Mouse (Mus musculus) heart, embryonic 12.5 days (tissue): Measurements from ENCODE around the gene Lrrc74b. TPM values are rescaled to one million over a fixed set of nuclear protein-coding genes. Genes with fewer than 3 reads are reported as not detected.
A peak's percentile ranks its signal among the peaks of the same experiment; 100 is the strongest.
"Not testable (repeated sequence)": the region's sequence is repeated elsewhere in the genome, so short reads cannot be mapped to it uniquely, and the experiment has no call there.

Experiments
- ATAC-seq: fragments of 200-750 bp; cut with Nextera tagmentation; 2 replicates; pipeline ENCODE4 v1.8.0; 2017; ENCODE audit warnings: moderate TSS enrichment, moderate library complexity; ENCODE audit not compliant: insufficient number of reproducible peaks, low FRiP score
- H3K27ac ChIP-seq: fragments of 300-500 bp; sonication (generic); 2 replicates; pipeline ENCODE4 v1.5.1; 2016; ENCODE audit warnings: mild to moderate bottlenecking, moderate library complexity; ENCODE audit not compliant: poor library complexity, severe bottlenecking
- H3K27me3 ChIP-seq: fragments of 300-500 bp; sonication (generic); replicated peaks from 2 replicates; pipeline ENCODE4 v1.6.1; 2016; ENCODE audit warnings: mild to moderate bottlenecking, moderate library complexity
- H3K36me3 ChIP-seq: fragments of 300-500 bp; sonication (generic); 2 replicates; pipeline ENCODE4 v1.6.1; 2016; ENCODE audit warnings: mild to moderate bottlenecking, moderate library complexity
- H3K4me1 ChIP-seq: fragments of 300-500 bp; sonication (generic); replicated peaks from 2 replicates; pipeline ENCODE4 v1.6.1; 2016; ENCODE audit warnings: mild to moderate bottlenecking
- H3K4me2 ChIP-seq: fragments of 300-500 bp; sonication (generic); 2 replicates; pipeline ENCODE4 v1.6.1; 2016; ENCODE audit warnings: mild to moderate bottlenecking, moderate library complexity
- H3K4me3 ChIP-seq: fragments of 300-500 bp; sonication (generic); 2 replicates; pipeline ENCODE4 v1.5.1; 2016; ENCODE audit warnings: mild to moderate bottlenecking
- H3K9ac ChIP-seq: fragments of 300-500 bp; sonication (generic); 2 replicates; pipeline ENCODE4 v1.6.1; 2016; ENCODE audit warnings: mild to moderate bottlenecking, moderate library complexity
- H3K9me3 ChIP-seq: fragments of 300-500 bp; sonication (generic); replicated peaks from 2 replicates; pipeline ENCODE4 v1.6.1; 2016; ENCODE audit warnings: mild to moderate bottlenecking, moderate library complexity
- WGBS: fragments of 180-500 bp; shearing (Covaris S2); methylation state at CpG from one replicate; pipeline ENCODE4 v1.1.7; 2016; 5-methylcytosine and 5-hydroxymethylcytosine counted together
- polyA plus RNA-seq: library from polyadenylated mRNA; unstranded; fragments of >200 nt; fragmentation: Nextera tagmentation; extraction: Ambion mirVana; gene quantifications from 2 replicates; pipeline ENCODE4 v1.2.1, GENCODE M21; 2016

The Lrrc74b gene
- polyA plus RNA-seq, 1 experiment from 2014 or later = 0.23 TPM

- ATAC-seq = no peak
- Histone ChIP-seq H3K4me1 (no peaks in the 10 kb centered on the region), H3K27me3 (no peaks in the 10 kb centered on the region), H3K4me2 (no peak overlapping the region), H3K36me3 (peaks cover 92% of the 10 kb centered on the region), H3K9ac (no peak overlapping the region), H3K27ac (no peak overlapping the region), H3K4me3 (no peak overlapping the region), H3K9me3 (no peaks in the 10 kb centered on the region)
- 86% methylated on average over 2 of the region's 2 CpGs for WGBS
These were observed 42.1 kb downstream of the Lrrc74b start for GRCm38 (mm10) chr16:17518910-17519309.

- Histone ChIP-seq H3K4me2 (no peak overlapping the region), H3K36me3 (peaks cover 50% of the 10 kb centered on the region), H3K9ac (no peak overlapping the region), H3K27me3 (no peaks in the 10 kb centered on the region), H3K4me3 (no peak overlapping the region), H3K9me3 (no peaks in the 10 kb centered on the region), H3K4me1 (peaks cover 14% of the 10 kb centered on the region), H3K27ac (no peak overlapping the region)
- ATAC-seq = no peak
- WGBS = 92% methylated on average over 4 of the region's 4 CpGs
These were observed 49.6 kb downstream of the Lrrc74b start for GRCm38 (mm10) chr16:17511431-17511830.

GRCm38 (mm10) chr16:17510686-17511085 lies 50.4 kb downstream of the Lrrc74b start:
- Histone ChIP-seq H3K36me3 (peaks cover 42% of the 10 kb centered on the region), H3K27ac (no peak overlapping the region), H3K4me2 (no peak overlapping the region), H3K9me3 (no peaks in the 10 kb centered on the region), H3K4me3 (no peak overlapping the region), H3K4me1 (peaks cover 14% of the 10 kb centered on the region), H3K27me3 (0 out of 2 replicates have a peak, but pooled peaks cover 2% of the 10 kb centered on the region), H3K9ac (no peak overlapping the region)
- WGBS = 54% methylated on average over 2 of the region's 2 CpGs
- no peak for ATAC-seq

- Histone ChIP-seq H3K9ac (0 out of 2 replicates have a peak overlapping the region, but pooled peaks have one; percentile 81), H3K36me3 (peaks cover 37% of the 10 kb centered on the region), H3K9me3 (no peaks in the 10 kb centered on the region), H3K27me3 (peaks cover 6% of the 10 kb centered on the region; the same call in 1 of the 2 replicates), H3K4me2 (peak overlapping the region; percentile 71; the same call in 1 of the 2 replicates), H3K27ac (no peak overlapping the region), H3K4me1 (peaks cover 14% of the 10 kb centered on the region), H3K4me3 (no peak overlapping the region)
- 96% methylated on average over 2 of the region's 2 CpGs for WGBS
- ATAC-seq = no peak
These were observed 50.9 kb downstream of the Lrrc74b start for GRCm38 (mm10) chr16:17510143-17510542.

- Histone ChIP-seq H3K9ac (peak overlapping the region; percentile 81), H3K27ac (peak overlapping the region; percentile 85), H3K4me2 (peak overlapping the region; percentile 71), H3K4me3 (peak overlapping the region; percentile 79), H3K9me3 (no peaks in the 10 kb centered on the region), H3K4me1 (peaks cover 14% of the 10 kb centered on the region), H3K27me3 (peaks cover 6% of the 10 kb centered on the region; the same call in 1 of the 2 replicates), H3K36me3 (peaks cover 32% of the 10 kb centered on the region)
- 13% methylated on average over 9 of the region's 9 CpGs for WGBS
- peak; percentile 42 for ATAC-seq
These were observed 51.8 kb downstream of the Lrrc74b start for GRCm38 (mm10) chr16:17509240-17509597.

GRCm38 (mm10) chr16:17508546-17509239 lies 52.4 kb downstream of the Lrrc74b start, which contains the start of gene Lztr1:
Gene Lztr1, plus strand, starts transcription at chr16:17508688.
- peak within 1 kb of the TSS; percentile 79 for H3K4me3 ChIP-seq
- H3K9ac ChIP-seq = peak within 1 kb of the TSS; percentile 81
- ATAC-seq = peak; percentile 94
- under 1% methylated on average over 50 of the region's 50 CpGs for WGBS
- H3K4me1 ChIP-seq = peaks cover 14% of the 10 kb centered on the region
- H3K27me3 ChIP-seq = peaks cover 10% of the 10 kb centered on the region; the same call in 1 of the 2 replicates
- peaks cover 27% of the 10 kb centered on the region for H3K36me3 ChIP-seq
- H3K9me3 ChIP-seq = no peaks in the 10 kb centered on the region
- H3K4me2 ChIP-seq = peak within 1 kb of the TSS; percentile 71
- peak within 1 kb of the TSS; percentile 85 for H3K27ac ChIP-seq

GRCm38 (mm10) chr16:17508031-17508430 lies 53.0 kb downstream of the Lrrc74b start:
- not testable (repeated sequence) for H3K9me3 ChIP-seq, ATAC-seq
- Histone ChIP-seq H3K4me1 (peaks cover 14% of the 10 kb centered on the region), H3K27ac (peak overlapping the region; percentile 85), H3K27me3 (peaks cover 16% of the 10 kb centered on the region; the same call in 1 of the 2 replicates), H3K4me3 (peak overlapping the region; percentile 79), H3K9ac (peak overlapping the region; percentile 81), H3K36me3 (peaks cover 20% of the 10 kb centered on the region), H3K4me2 (peak overlapping the region; percentile 71)
- 32% methylated on average over 3 of the region's 3 CpGs for WGBS

- no peak for ATAC-seq
- no peak overlapping the region for H3K4me2 ChIP-seq
- 79% methylated on average over 5 of the region's 5 CpGs for WGBS
These were observed 54.0 kb downstream of the Lrrc74b start for GRCm38 (mm10) chr16:17507018-17507552.

GRCm38 (mm10) chr16:17502681-17503080 lies 58.4 kb downstream of the Lrrc74b start:
- Histone ChIP-seq H3K4me2 (no peak overlapping the region), H3K36me3 (no peaks in the 10 kb centered on the region), H3K27ac (no peak overlapping the region), H3K4me3 (no peak overlapping the region), H3K9ac (no peak overlapping the region), H3K27me3 (peaks cover 16% of the 10 kb centered on the region), H3K9me3 (no peaks in the 10 kb centered on the region), H3K4me1 (peaks cover 12% of the 10 kb centered on the region)
- WGBS = 70% methylated on average over 4 of the region's 4 CpGs
- no peak for ATAC-seq

More at GRCm38 (mm10) chr16:17507018-17507552, 54.0 kb downstream of the Lrrc74b start:
- 0 out of 2 replicates have a peak overlapping the region, but pooled peaks have one; percentile 26 for H3K9ac ChIP-seq
- peaks cover 11% of the 10 kb centered on the region for H3K36me3 ChIP-seq
- H3K4me3 ChIP-seq = no peak overlapping the region
- H3K4me1 ChIP-seq = peaks cover 22% of the 10 kb centered on the region
- H3K9me3 ChIP-seq = no peaks in the 10 kb centered on the region
- H3K27ac ChIP-seq = no peak overlapping the region
- H3K27me3 ChIP-seq = peaks cover 16% of the 10 kb centered on the region; the same call in 1 of the 2 replicates

- Histone ChIP-seq H3K27ac (no peak overlapping the region), H3K4me2 (no peak overlapping the region), H3K9ac (no peak overlapping the region), H3K9me3 (no peaks in the 10 kb centered on the region), H3K27me3 (peaks cover 10% of the 10 kb centered on the region; the same call in 1 of the 2 replicates), H3K4me1 (peaks cover 20% of the 10 kb centered on the region), H3K36me3 (no peaks in the 10 kb centered on the region), H3K4me3 (no peak overlapping the region)
- WGBS = 33% methylated on average over 10 of the region's 10 CpGs
- peak; percentile 46; the same call in 1 of the 2 replicates for ATAC-seq
These were observed 61.7 kb downstream of the Lrrc74b start for GRCm38 (mm10) chr16:17499249-17499883.
